Mouse (Mus musculus): ENCODE results near the gene Vmn2r77.

DNA sequence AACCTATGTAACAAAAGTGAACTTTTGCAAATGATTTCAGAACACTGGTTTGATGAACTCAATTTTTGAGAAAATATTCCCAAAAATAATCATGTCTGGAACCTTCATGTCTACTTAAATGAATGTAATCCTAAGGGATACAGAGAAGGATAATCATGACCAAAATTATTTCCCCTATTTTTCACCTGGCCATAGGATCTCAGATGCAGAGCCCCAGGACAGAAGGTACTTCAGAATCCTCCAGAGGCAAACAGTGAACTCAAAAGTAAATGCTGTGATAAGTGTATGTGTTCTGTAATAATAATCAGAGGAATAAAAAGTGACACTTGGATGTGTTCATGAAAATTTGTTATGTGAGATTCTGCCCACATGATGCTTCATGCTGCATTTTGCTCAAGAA is at the start of gene Vmn2r77:
- no peak for TF ChIP-seq EP300 (IDR thresholded peaks at IDR 0.05; ENCODE audit: low read depth)
- no peak for TF ChIP-seq CTCF (IDR thresholded peaks at IDR 0.05; ENCODE audit: low read depth)
